In the genomic region with DNA sequence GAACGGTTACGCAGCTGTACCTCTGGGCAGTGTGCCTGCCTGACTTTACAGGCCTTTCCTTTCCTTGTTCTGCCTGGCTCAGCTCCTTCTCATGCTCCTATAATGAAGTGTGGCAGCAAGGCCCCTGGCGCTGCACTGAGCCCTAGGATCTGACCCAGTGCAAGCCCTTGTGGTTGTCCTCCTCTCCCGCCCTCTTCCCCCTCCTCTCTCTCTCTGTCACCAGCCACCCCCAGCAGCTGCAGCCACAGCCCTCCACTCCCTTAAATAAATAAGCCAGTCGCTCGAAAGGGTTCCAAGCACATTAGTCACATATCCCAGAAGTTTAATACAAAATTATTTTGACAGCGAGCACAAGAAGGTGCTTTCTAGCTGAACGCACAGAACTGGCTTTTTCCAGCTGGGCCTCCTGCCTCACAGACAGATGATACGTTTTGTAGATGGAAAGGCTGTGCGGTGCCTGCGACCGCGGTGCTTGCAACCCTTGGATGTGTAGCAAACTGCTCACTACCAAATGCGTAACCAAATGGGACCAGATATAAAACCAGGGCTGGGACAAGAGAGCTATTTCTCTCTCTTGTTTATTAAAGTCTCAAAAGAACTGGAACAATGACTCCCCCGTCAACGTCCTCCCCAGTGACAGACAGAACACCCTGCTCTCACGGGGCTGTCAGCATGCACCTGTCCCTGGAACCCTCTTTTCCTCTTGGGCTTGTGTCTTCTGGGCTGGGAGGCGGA, we compare ENCODE assay signal across 8 mouse cellular contexts.
A peak's percentile ranks its signal among the peaks of the same experiment; 100 is the strongest.
DNase-seq lines count a peak whose midpoint lies in the region; ATAC-seq and TF ChIP-seq lines count a peak whose summit lies in the region.

No protein-coding gene starts in this region.

- no peak overlapping the region for H3K4me2 ChIP-seq in heart, embryonic 15.5 days
- peak overlapping the region; percentile 17; the same call in 1 of the 2 replicates for H3K4me2 ChIP-seq in stomach, embryonic 14.5 days (replicated peaks; ENCODE audit: low read depth, low read length)

- WGBS in kidney, adult 2 months = 53% methylated on average over 18 of the region's 18 CpGs
- 48% methylated on average over 18 of the region's 18 CpGs for WGBS in heart, embryonic 15.5 days
- 22% methylated on average over 18 of the region's 18 CpGs for WGBS in stomach, embryonic 14.5 days

- TF ChIP-seq POLR2A in kidney, adult 2 months (IDR thresholded peaks at IDR 0.05; ENCODE audit: low read depth, low read length) = no peak

- H3K9ac ChIP-seq in heart, embryonic 15.5 days = peak overlapping the region; percentile 2; the same call in 1 of the 2 replicates
- no peak overlapping the region for H3K9ac ChIP-seq in stomach, embryonic 14.5 days (replicated peaks; ENCODE audit: low read depth, low read length)

- no peaks in the 10 kb centered on the region for H3K27me3 ChIP-seq in kidney, adult 2 months (replicated peaks; ENCODE audit: control insufficient read depth, insufficient read depth, low read length)
- H3K27me3 ChIP-seq in heart, embryonic 15.5 days = no peaks in the 10 kb centered on the region
- H3K27me3 ChIP-seq in stomach, embryonic 14.5 days (ENCODE audit: control insufficient read depth, insufficient read depth, low read length) = no peaks in the 10 kb centered on the region

- no peaks in the 10 kb centered on the region for H3K9me3 ChIP-seq in heart, embryonic 15.5 days (replicated peaks)
- no peaks in the 10 kb centered on the region for H3K9me3 ChIP-seq in stomach, embryonic 14.5 days (ENCODE audit: control insufficient read depth, low read depth, low read length)

- no peaks in the 10 kb centered on the region for H3K36me3 ChIP-seq in kidney, adult 2 months (ENCODE audit: control insufficient read depth, insufficient read depth, low read length)
- H3K36me3 ChIP-seq in heart, embryonic 15.5 days = no peaks in the 10 kb centered on the region
- H3K36me3 ChIP-seq in stomach, embryonic 14.5 days (ENCODE audit: control insufficient read depth, insufficient read depth, low read length) = no peaks in the 10 kb centered on the region

- peak; percentile 55 for DNase-seq in kidney, adult 2 months
- DNase-seq in kidney, adult 9 months = no peak
- peak; percentile 15 for DNase-seq in embryo, embryonic 9.5 days (ENCODE audit: extremely low spot score)
- peak; percentile 63 to 83 for DNase-seq in lung, adult 18-20 months
- no peak for DNase-seq in T-cell, adult 2 months (ENCODE audit: low spot score)

- H3K27ac ChIP-seq in kidney, adult 2 months (ENCODE audit: insufficient read depth, low read depth, low read length) = peak overlapping the region; percentile 24; the same call in 1 of the 2 replicates
- H3K27ac ChIP-seq in heart, embryonic 15.5 days = peak overlapping the region; percentile 82
- H3K27ac ChIP-seq in stomach, embryonic 14.5 days (ENCODE audit: low read length) = peak overlapping the region; percentile 80

- TF ChIP-seq CTCF in kidney, adult 2 months (conservative IDR thresholded peaks at IDR 0.05; ENCODE audit: insufficient read depth, insufficient read length, low read depth, low read length) = no peak

- no peak; the same call in 1 of the 2 replicates for ATAC-seq in heart, embryonic 15.5 days (replicated peaks; ENCODE audit: insufficient number of reproducible peaks, insufficient read depth, low FRiP score, low read depth)
- peak; percentile 77 for ATAC-seq in stomach, embryonic 14.5 days (ENCODE audit: insufficient number of reproducible peaks, insufficient read depth, low FRiP score, low read depth)
- no peak for ATAC-seq in erythroblast, adult 5-6 weeks (replicated peaks; ENCODE audit: low FRiP score, poor library complexity, severe bottlenecking)

- peaks cover 29% of the 10 kb centered on the region for H3K4me1 ChIP-seq in kidney, adult 2 months (ENCODE audit: control insufficient read depth, insufficient read depth, low read length)
- peaks cover 78% of the 10 kb centered on the region for H3K4me1 ChIP-seq in heart, embryonic 15.5 days (replicated peaks)
- H3K4me1 ChIP-seq in stomach, embryonic 14.5 days (ENCODE audit: control insufficient read depth, insufficient read depth, low read length) = peaks cover 35% of the 10 kb centered on the region

- no peak overlapping the region for H3K4me3 ChIP-seq in kidney, adult 2 months (ENCODE audit: insufficient read depth, low read depth, low read length)
- H3K4me3 ChIP-seq in heart, embryonic 15.5 days = no peak overlapping the region
- no peak overlapping the region for H3K4me3 ChIP-seq in stomach, embryonic 14.5 days (ENCODE audit: low read depth, low read length)

Comparison
In these comparisons a context has a peak if more than half of its experiments do, and no peak if none do; other contexts are left out.
1. DNase-seq: peak in kidney, adult 2 months (single experiment), embryo, embryonic 9.5 days (single experiment) and lung, adult 18-20 months (2 of 2); none in kidney, adult 9 months (single experiment) and T-cell, adult 2 months (single experiment).
2. H3K27ac ChIP-seq: peak in every context shown above with its lines; median percentile 82 in heart, embryonic 15.5 days; 80 in stomach, embryonic 14.5 days; 24 in kidney, adult 2 months.